Mouse (Mus musculus) urinary bladder, postnatal 10 days (tissue): ENCODE measurements around the gene Sry.

ENCODE experiments used
- DNase-seq: peaks from one replicate; pipeline ENCODE4 v3.0.0; 2022; ENCODE audit warnings: low spot score

Sry gene

GRCm38 (mm10) chrY:2663558-2663957 is at the start of gene Sry:
TSS of gene Sry (minus strand) at chrY:2663658.
- no peak for DNase-seq
